Mouse (Mus musculus): ENCODE results near the gene 2210408I21Rik. TPM values are rescaled to one million over a fixed set of nuclear protein-coding genes. Genes with fewer than 3 reads are reported as not detected.

Gene 2210408I21Rik
- polyA plus RNA-seq, 1 experiment from 2014 or later, result 10.0 TPM

DNA sequence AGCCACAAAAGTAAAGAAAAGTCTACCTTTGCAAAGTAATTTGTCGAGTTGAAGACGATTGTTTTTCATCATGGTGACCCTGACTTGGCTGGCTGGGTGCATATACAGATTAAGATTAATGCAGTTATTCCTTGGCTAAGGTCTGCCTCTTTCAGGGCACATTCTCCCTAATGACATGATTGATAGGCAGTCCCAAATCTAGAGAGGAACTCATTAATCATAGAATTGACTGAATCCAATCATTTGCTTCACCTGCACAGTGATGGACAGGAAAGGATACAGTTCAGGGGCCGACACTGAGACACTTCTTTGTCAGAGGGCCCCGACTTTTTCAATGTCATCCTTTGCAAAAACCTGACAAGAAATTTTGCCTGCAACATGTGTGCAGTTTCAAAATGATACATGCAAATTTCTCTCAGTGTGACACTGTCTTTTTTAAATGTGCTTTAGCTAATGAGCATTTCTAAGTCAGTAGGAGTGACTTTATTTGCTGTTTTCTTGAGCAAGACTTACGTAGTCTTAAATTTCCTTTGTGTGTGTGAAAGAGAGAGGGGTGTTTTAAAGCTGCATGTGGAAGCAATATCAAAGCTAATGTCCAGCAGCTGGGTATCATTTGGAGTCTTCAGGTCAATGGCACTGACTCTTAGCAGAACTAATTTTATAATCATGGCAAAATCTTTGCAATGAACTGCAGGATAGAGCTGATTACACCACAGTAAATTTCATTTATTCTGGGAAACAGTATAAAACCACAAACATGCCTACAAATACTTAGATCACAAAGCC is 191.0 kb downstream of the 2210408I21Rik start:
- H3K9me3 ChIP-seq (ENCODE audit: control insufficient read depth, low read length), result no peaks in the 10 kb centered on the region
- 0 out of 2 replicates have a peak, but pooled peaks cover 2% of the 10 kb centered on the region for H3K4me1 ChIP-seq (ENCODE audit: control insufficient read depth, insufficient read depth, low read length)
- no peaks in the 10 kb centered on the region for H3K27me3 ChIP-seq (ENCODE audit: control insufficient read depth, insufficient read depth, low read length)
- no peak overlapping the region for H3K9ac ChIP-seq (ENCODE audit: low read length)
- H3K36me3 ChIP-seq (ENCODE audit: control insufficient read depth, insufficient read depth, low read length), result no peaks in the 10 kb centered on the region
- H3K27ac ChIP-seq (replicated peaks; ENCODE audit: low read depth, low read length), result no peak overlapping the region
- no peak overlapping the region for H3K4me2 ChIP-seq (ENCODE audit: low read depth, severe bottlenecking)
- no peak for DNase-seq (ENCODE audit: low spot score)
- WGBS, result 30% methylated on average over 5 of the region's 5 CpGs
- no peak for ATAC-seq (ENCODE audit: insufficient number of reproducible peaks, low FRiP score, low TSS enrichment, low read depth)
- H3K4me3 ChIP-seq (ENCODE audit: low read depth, low read length), result no peak overlapping the region

DNA sequence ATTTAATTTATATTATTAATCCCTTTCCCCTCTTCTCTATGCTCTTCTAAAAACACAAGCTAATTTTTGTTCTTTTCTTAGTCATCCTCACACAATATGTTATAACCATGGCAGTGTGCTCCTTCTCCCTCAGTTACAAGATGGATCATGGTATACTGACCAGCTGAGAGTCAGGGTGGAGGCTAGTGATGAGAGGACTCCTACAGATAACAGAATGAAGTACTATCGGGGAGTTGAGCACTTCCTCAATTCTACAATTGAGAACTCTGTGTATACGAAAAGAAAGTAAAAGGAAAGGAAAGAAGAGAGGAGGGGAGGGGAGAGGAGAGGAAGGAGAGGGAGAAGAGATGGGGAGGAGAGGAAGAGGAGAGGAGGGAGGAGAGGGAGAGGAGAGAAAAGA is 206.8 kb downstream of the 2210408I21Rik start:
- ATAC-seq (ENCODE audit: insufficient number of reproducible peaks, low FRiP score, low TSS enrichment, low read depth) (no peak), DNase-seq (ENCODE audit: low spot score) (no peak)
- Histone ChIP-seq H3K9me3 (ENCODE audit: control insufficient read depth, low read length) (no peaks in the 10 kb centered on the region), H3K36me3 (ENCODE audit: control insufficient read depth, insufficient read depth, low read length) (no peaks in the 10 kb centered on the region), H3K4me2 (ENCODE audit: low read depth, severe bottlenecking) (no peak overlapping the region), H3K27me3 (ENCODE audit: control insufficient read depth, insufficient read depth, low read length) (no peaks in the 10 kb centered on the region), H3K4me3 (ENCODE audit: low read depth, low read length) (no peak overlapping the region), H3K27ac (replicated peaks; ENCODE audit: low read depth, low read length) (no peak overlapping the region), H3K9ac (ENCODE audit: low read length) (no peak overlapping the region), H3K4me1 (ENCODE audit: control insufficient read depth, insufficient read depth, low read length) (no peaks in the 10 kb centered on the region)
- WGBS, result 84% methylated on average over 2 of the region's 2 CpGs

DNA sequence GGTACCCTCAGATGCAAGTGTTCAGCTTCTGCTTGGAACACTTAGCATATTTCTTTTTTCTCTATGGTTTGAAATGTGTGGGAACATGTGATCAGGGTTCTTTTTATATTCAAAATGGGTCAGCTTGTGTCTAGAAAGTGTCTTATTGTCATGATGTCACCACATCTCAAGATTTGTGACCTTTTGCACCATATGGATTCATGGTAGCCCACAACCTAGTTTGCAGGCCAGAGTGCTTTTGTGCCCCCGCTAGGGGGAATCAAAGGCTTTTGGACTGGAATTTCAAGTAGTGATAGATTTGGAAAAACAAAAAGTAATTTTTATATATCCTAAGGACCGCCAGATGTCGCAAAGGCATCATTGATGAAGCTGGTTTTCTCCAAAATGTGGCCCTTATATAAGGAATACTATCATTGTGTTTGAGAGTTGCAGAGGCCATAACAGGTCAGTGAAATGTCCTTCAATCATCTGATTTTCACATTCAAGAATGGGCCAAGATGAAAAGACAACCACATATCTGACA is 250.2 kb downstream of the 2210408I21Rik start:
- Histone ChIP-seq H3K27me3 (ENCODE audit: control insufficient read depth, insufficient read depth, low read length) (no peaks in the 10 kb centered on the region), H3K9me3 (ENCODE audit: control insufficient read depth, low read length) (no peaks in the 10 kb centered on the region), H3K27ac (replicated peaks; ENCODE audit: low read depth, low read length) (no peak overlapping the region), H3K4me2 (ENCODE audit: low read depth, severe bottlenecking) (no peak overlapping the region), H3K4me3 (ENCODE audit: low read depth, low read length) (no peak overlapping the region), H3K4me1 (ENCODE audit: control insufficient read depth, insufficient read depth, low read length) (no peaks in the 10 kb centered on the region), H3K9ac (ENCODE audit: low read length) (no peak overlapping the region), H3K36me3 (ENCODE audit: control insufficient read depth, insufficient read depth, low read length) (no peaks in the 10 kb centered on the region)
- ATAC-seq (ENCODE audit: insufficient number of reproducible peaks, low FRiP score, low TSS enrichment, low read depth) (no peak), DNase-seq (ENCODE audit: low spot score) (no peak)
- WGBS, result 91% methylated on average over 3 of the region's 3 CpGs

DNA sequence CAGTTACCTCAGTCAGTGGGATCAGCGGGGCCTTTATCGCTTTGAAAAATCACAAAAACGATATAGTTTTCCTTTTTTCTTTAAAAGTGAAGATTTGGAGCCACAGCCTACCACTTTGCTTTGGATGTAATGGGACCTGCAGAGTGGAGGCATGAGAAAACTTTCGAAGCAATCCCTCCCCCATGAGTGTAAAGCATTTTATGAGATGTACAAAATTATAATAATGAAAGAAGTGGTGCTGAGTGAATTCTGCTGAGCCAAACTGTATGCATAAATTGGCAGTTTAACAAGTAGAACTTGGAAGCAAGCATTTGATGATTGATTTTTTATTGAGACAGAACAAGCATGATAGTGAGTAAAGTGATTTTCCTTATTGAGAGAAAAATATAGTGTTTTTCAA is 250.7 kb downstream of the 2210408I21Rik start:
- 89% methylated on average over 4 of the region's 4 CpGs for WGBS
- H3K27ac ChIP-seq (replicated peaks; ENCODE audit: low read depth, low read length), result no peak overlapping the region
- no peaks in the 10 kb centered on the region for H3K4me1 ChIP-seq (ENCODE audit: control insufficient read depth, insufficient read depth, low read length)
- no peaks in the 10 kb centered on the region for H3K27me3 ChIP-seq (ENCODE audit: control insufficient read depth, insufficient read depth, low read length)
- H3K9ac ChIP-seq (ENCODE audit: low read length), result no peak overlapping the region
- no peaks in the 10 kb centered on the region for H3K36me3 ChIP-seq (ENCODE audit: control insufficient read depth, insufficient read depth, low read length)
- DNase-seq (ENCODE audit: low spot score), result no peak
- H3K4me2 ChIP-seq (ENCODE audit: low read depth, severe bottlenecking), result no peak overlapping the region
- ATAC-seq (ENCODE audit: insufficient number of reproducible peaks, low FRiP score, low TSS enrichment, low read depth), result no peak
- H3K4me3 ChIP-seq (ENCODE audit: low read depth, low read length), result no peak overlapping the region
- no peaks in the 10 kb centered on the region for H3K9me3 ChIP-seq (ENCODE audit: control insufficient read depth, low read length)

DNA sequence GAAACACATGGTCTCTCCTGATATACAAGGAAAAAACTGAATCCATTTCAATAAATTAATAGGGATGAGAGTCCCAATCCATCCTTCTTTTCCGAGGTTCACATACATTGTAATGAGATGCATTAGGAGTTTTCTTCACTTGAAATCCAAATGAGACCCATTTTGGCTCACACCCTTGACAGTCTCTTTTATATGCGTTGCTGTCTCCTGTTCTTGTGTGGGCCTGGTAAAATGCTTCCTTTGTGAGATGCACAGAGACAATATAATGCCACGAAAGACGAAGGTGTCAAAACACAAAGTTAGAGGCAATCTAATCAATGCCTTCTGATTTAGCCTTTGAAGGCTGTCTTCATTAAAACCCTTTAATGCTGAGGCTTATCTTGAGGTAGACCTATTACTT is 252.8 kb downstream of the 2210408I21Rik start:
- H3K27me3 ChIP-seq (ENCODE audit: control insufficient read depth, insufficient read depth, low read length), result no peaks in the 10 kb centered on the region
- no peak overlapping the region for H3K27ac ChIP-seq (replicated peaks; ENCODE audit: low read depth, low read length)
- DNase-seq (ENCODE audit: low spot score) (no peak), ATAC-seq (ENCODE audit: insufficient number of reproducible peaks, low FRiP score, low TSS enrichment, low read depth) (no peak)
- H3K36me3 ChIP-seq (ENCODE audit: control insufficient read depth, insufficient read depth, low read length), result no peaks in the 10 kb centered on the region
- H3K4me3 ChIP-seq (ENCODE audit: low read depth, low read length), result no peak overlapping the region
- 83% methylated on average over 4 of the region's 4 CpGs for WGBS
- no peaks in the 10 kb centered on the region for H3K9me3 ChIP-seq (ENCODE audit: control insufficient read depth, low read length)
- H3K9ac ChIP-seq (ENCODE audit: low read length), result no peak overlapping the region
- H3K4me1 ChIP-seq (ENCODE audit: control insufficient read depth, insufficient read depth, low read length), result no peaks in the 10 kb centered on the region
- no peak overlapping the region for H3K4me2 ChIP-seq (ENCODE audit: low read depth, severe bottlenecking)

DNA sequence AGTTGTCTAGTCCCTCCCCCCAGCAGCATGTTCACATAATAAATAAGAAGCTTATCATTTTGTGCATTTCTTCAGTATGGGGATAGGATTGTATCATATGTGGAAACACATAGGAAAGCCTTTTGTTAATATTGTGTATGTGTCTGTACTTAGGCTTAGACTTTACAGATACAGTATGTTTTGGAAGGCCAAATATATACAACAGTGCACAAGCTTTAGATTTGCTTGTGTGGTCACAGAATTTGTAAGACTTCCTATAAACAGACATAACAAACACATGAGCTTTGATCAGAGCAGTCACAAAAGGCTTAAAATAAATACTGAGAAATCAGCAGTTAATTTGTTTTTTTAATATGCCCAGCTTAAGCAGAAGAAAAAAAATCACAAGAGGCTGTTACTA is 253.9 kb downstream of the 2210408I21Rik start:
- no peak for DNase-seq (ENCODE audit: low spot score)
- Histone ChIP-seq H3K4me3 (ENCODE audit: low read depth, low read length) (no peak overlapping the region), H3K9ac (ENCODE audit: low read length) (no peak overlapping the region), H3K27me3 (ENCODE audit: control insufficient read depth, insufficient read depth, low read length) (no peaks in the 10 kb centered on the region), H3K27ac (replicated peaks; ENCODE audit: low read depth, low read length) (no peak overlapping the region), H3K4me2 (ENCODE audit: low read depth, severe bottlenecking) (no peak overlapping the region), H3K4me1 (ENCODE audit: control insufficient read depth, insufficient read depth, low read length) (no peaks in the 10 kb centered on the region), H3K9me3 (ENCODE audit: control insufficient read depth, low read length) (no peaks in the 10 kb centered on the region), H3K36me3 (ENCODE audit: control insufficient read depth, insufficient read depth, low read length) (no peaks in the 10 kb centered on the region)
- no peak for ATAC-seq (ENCODE audit: insufficient number of reproducible peaks, low FRiP score, low TSS enrichment, low read depth)

DNA sequence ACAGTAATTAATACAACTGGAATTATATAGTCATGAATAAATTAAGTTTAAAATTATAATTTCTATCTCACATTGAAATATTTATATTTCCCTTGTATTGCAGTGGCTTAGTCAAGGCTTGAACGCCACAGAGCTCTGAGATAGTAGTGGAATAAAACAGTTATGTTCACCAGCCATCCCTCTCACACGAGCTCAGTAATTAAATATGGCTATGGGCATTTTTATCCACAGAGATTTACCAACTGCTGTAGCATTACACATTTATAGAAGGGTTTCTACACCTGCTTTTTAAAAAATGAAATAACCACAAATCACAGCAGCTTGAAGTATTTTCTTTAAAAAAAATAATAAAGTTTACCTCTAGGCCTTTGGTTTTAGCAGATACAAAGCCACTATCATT is 261.0 kb downstream of the 2210408I21Rik start:
- no peak overlapping the region for H3K27ac ChIP-seq (replicated peaks; ENCODE audit: low read depth, low read length)
- 88% methylated on average over 2 of the region's 2 CpGs for WGBS
- no peak for ATAC-seq (ENCODE audit: insufficient number of reproducible peaks, low FRiP score, low TSS enrichment, low read depth)

DNA sequence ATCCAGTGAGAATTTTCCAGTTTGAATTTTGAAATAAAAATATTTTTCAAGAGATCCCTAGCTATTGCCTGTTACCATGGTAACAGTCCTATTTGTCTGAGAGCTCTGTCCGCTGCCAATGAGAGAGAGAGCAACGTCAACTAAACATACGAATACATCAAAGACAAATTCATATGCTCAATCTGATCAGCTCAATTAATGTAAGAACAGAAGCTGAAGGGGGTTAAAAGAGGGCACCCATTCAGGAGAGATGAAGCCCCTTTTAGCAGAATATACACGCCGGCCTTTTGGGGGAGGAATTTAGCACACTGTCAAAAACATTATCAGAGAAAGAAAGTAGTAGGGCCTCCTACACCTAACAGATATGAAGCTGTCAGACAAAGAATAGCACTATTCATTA is 261.6 kb downstream of the 2210408I21Rik start:
- no peak overlapping the region for H3K27ac ChIP-seq (replicated peaks; ENCODE audit: low read depth, low read length)
- H3K9me3 ChIP-seq (ENCODE audit: control insufficient read depth, low read length), result no peaks in the 10 kb centered on the region
- H3K4me3 ChIP-seq (ENCODE audit: low read depth, low read length), result no peak overlapping the region
- no peak for DNase-seq (ENCODE audit: low spot score)
- WGBS, result 89% methylated on average over 5 of the region's 5 CpGs
- no peaks in the 10 kb centered on the region for H3K27me3 ChIP-seq (ENCODE audit: control insufficient read depth, insufficient read depth, low read length)
- no peak for ATAC-seq (ENCODE audit: insufficient number of reproducible peaks, low FRiP score, low TSS enrichment, low read depth)
- H3K36me3 ChIP-seq (ENCODE audit: control insufficient read depth, insufficient read depth, low read length), result no peaks in the 10 kb centered on the region
- H3K4me1 ChIP-seq (ENCODE audit: control insufficient read depth, insufficient read depth, low read length), result no peaks in the 10 kb centered on the region
- no peak overlapping the region for H3K4me2 ChIP-seq (ENCODE audit: low read depth, severe bottlenecking)
- no peak overlapping the region for H3K9ac ChIP-seq (ENCODE audit: low read length)

More for the DNA sequence above, 261.0 kb downstream of the 2210408I21Rik start:
- no peak overlapping the region for H3K9ac ChIP-seq (ENCODE audit: low read length)
- H3K4me2 ChIP-seq (ENCODE audit: low read depth, severe bottlenecking), result no peak overlapping the region
- DNase-seq (ENCODE audit: low spot score), result no peak
- H3K4me1 ChIP-seq (ENCODE audit: control insufficient read depth, insufficient read depth, low read length), result no peaks in the 10 kb centered on the region
- no peak overlapping the region for H3K4me3 ChIP-seq (ENCODE audit: low read depth, low read length)
- H3K9me3 ChIP-seq (ENCODE audit: control insufficient read depth, low read length), result no peaks in the 10 kb centered on the region
- H3K27me3 ChIP-seq (ENCODE audit: control insufficient read depth, insufficient read depth, low read length), result no peaks in the 10 kb centered on the region
- H3K36me3 ChIP-seq (ENCODE audit: control insufficient read depth, insufficient read depth, low read length), result no peaks in the 10 kb centered on the region

DNA sequence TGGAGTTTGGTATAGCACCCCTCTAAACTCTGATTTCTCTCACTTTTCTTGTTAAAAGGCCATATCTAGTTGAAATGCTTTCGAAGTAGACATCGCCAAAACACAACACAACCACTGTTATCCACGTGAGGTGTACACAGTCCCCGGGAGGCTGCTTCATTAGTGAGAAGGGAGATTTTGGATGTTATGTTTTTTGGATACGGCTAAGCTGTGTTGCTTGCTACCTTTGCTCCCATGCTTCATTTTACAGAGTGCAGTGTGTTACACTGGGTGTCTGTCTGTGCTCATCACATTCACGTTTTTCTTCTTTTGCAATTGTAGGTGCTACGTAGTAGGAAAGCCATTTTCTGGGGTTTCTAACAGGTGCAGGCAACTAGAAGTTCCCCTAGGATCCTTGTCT is 262.3 kb downstream of the 2210408I21Rik start:
- no peak overlapping the region for H3K27ac ChIP-seq (replicated peaks; ENCODE audit: low read depth, low read length)
- no peaks in the 10 kb centered on the region for H3K27me3 ChIP-seq (ENCODE audit: control insufficient read depth, insufficient read depth, low read length)
- no peak overlapping the region for H3K4me2 ChIP-seq (ENCODE audit: low read depth, severe bottlenecking)
- WGBS, result 89% methylated on average over 7 of the region's 7 CpGs
- no peaks in the 10 kb centered on the region for H3K36me3 ChIP-seq (ENCODE audit: control insufficient read depth, insufficient read depth, low read length)
- no peak overlapping the region for H3K4me3 ChIP-seq (ENCODE audit: low read depth, low read length)
- H3K4me1 ChIP-seq (ENCODE audit: control insufficient read depth, insufficient read depth, low read length), result no peaks in the 10 kb centered on the region
- no peaks in the 10 kb centered on the region for H3K9me3 ChIP-seq (ENCODE audit: control insufficient read depth, low read length)
- no peak for DNase-seq (ENCODE audit: low spot score)
- no peak overlapping the region for H3K9ac ChIP-seq (ENCODE audit: low read length)
- no peak for ATAC-seq (ENCODE audit: insufficient number of reproducible peaks, low FRiP score, low TSS enrichment, low read depth)

Measured in limb, embryonic 11.5 days (tissue).